Mouse (Mus musculus): Measurements from ENCODE around the gene Usf1.

DNA sequence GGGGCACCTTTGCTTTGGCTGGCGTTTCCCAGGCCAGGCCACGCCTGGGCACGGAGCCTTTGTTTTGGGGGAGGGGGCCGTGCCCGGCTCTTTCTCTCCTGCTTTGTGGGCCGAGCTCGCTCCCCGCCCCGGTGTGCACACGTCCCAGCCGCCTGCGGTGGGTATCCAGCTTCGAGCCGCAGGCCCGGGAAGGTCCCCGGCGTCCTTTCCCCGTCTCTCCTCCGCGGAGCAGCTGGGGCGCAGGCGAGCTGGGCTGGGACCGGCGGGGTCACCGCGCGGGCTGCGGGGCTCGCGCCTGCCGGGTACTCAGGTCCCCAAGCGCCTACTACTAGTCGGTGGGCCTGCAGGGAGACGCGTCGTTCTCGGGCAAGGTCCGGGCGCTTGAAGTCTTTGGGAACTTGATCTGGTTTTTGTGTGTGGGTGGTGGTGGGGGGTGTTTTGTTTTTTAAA, 404 bp downstream of the Usf1 start:
- no peak for TF ChIP-seq POLR2A (IDR thresholded peaks at IDR 0.05; ENCODE audit: insufficient read length, low read depth)
- TF ChIP-seq MAX (IDR thresholded peaks at IDR 0.05; ENCODE audit: low read depth), result no peak
- TF ChIP-seq USF1 (IDR thresholded peaks at IDR 0.05; ENCODE audit: low read depth), result no peak
- no peak for TF ChIP-seq SRF (IDR thresholded peaks at IDR 0.05; ENCODE audit: control insufficient read depth, insufficient read length, low read depth)
- no peak for TF ChIP-seq POLR2AphosphoS2 (IDR thresholded peaks at IDR 0.05; ENCODE audit: insufficient read length, low read depth)
- no peak for TF ChIP-seq MYOD1 (IDR thresholded peaks at IDR 0.05; ENCODE audit: control insufficient read depth in 1 of 3, insufficient read length in 2 of 3, low read depth in 2 of 3)
